Mouse (Mus musculus) E14TG2a.4 (cell line): ENCODE data around the gene Tbc1d1.

Source experiments
- CTCF ChIP-seq: conservative IDR thresholded peaks from 2 replicates; pipeline ENCODE4 v1.5.1; 2014; ENCODE audit warnings: low read length
- POU5F1 ChIP-seq: IDR thresholded peaks from 2 replicates; pipeline ENCODE4 v1.6.1; 2014; ENCODE audit warnings: low read length, borderline replicate concordance

- TF ChIP-seq CTCF (no peak), POU5F1 (no peak)
Measured at GRCm38 (mm10) chr5:64379829-64380228, 223.7 kb downstream of the Tbc1d1 start.
